Mouse (Mus musculus) megakaryocyte, adult 5-6 weeks (primary cell): ENCODE measurements at regions not wholly inside any gene's neighbourhood (a gene's known extent, or its start where the extent isn't known, plus 50 kb on each side); places are given as distances from the start of the nearest gene placed in this dataset.

ENCODE experiments used
- ATAC-seq: 2 replicates; pipeline ENCODE4 v1.8.0; 2016; ENCODE audit warnings: mild to moderate bottlenecking, inconsistent platforms; ENCODE audit not compliant: poor library complexity, severe bottlenecking

GRCm38 (mm10) chr8:103853048-103853447 is 248.4 kb upstream of the Cdh5 start:
- no peak for ATAC-seq

DNA sequence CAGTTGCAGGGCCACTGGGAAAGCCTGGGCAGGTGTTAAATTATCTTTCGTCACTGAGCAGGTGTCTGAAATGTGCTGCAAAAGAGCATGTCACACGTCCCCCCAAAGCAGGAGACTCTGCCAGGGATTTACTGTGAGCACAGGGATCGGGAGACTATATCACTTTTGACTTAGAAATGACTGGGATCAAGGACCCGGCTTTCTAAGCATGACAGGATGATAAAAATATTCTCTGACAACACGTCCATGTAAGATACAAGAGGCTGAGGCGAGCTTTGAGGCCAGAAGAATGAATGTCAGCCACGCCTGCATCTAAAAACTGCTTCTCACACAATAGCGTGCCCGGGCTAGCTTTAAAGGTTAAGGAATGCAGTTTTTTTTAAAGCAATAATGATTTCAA is 246.1 kb upstream of the Cdh5 start:
- ATAC-seq = no peak

- no peak for ATAC-seq
Measured at GRCm38 (mm10) chr8:103859130-103859529, 242.3 kb upstream of the Cdh5 start.

DNA sequence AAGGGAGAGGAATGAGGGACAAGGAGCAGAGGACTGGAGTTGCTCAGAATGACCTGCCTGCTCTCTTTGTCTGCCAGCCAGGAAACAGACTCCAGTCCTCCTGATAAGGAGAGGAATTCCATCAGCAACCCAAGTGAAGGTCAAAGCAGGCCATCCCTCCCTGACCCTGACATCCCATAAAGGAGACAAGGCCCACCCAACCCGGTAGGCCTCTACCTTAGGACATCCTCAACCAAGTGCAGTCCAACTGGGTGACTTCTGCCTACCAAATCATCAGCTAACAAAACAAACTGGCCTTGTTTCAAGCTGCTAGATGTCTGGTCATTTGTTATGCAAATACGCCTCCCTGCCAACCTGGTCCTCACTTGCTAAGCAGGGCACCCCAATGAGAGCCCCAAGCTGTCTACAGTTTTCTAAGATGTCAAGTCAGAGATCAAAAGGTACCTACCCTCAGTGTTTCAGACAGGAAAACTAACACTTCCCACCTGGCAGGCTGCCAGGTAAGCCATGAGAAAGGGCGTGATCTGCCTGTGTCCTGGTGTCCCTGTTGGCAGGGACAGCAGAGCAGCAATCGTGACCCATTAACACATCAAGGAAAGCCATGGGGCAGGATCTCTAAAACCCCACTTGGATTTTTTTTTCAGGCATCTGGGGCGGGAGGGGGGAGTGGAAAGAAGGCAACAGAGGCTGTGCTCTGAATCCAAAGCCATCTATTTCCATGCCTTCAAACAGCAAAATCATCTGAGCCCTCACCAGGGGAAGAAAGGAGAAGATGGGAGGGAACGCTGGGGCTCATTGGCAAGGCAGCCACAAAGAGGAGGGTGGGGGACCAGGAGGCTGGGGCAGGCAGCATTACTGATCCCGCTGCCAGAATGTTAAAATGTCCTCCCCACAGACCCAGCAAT is 227.6 kb upstream of the Cdh5 start:
- ATAC-seq = no peak

DNA sequence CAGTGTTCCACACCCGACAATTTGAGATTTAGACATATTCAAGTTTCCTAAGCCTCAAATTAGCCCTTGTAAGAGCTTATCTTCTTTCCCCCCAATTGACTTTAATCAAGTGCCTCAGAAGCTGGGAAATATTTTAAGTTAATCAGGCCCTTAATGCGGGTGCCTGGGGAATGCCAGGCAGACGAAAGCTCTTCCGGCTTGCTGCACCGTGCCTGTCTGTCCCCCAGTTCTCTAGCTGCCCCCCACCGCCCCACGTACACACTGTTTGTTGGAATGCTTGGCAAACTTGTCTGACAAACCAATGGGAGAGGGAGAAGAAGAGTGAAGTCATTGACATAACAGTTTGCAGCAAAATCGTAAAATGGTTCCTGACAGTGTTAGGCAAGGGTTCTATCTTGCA is 226.9 kb upstream of the Cdh5 start:
- ATAC-seq = no peak

DNA sequence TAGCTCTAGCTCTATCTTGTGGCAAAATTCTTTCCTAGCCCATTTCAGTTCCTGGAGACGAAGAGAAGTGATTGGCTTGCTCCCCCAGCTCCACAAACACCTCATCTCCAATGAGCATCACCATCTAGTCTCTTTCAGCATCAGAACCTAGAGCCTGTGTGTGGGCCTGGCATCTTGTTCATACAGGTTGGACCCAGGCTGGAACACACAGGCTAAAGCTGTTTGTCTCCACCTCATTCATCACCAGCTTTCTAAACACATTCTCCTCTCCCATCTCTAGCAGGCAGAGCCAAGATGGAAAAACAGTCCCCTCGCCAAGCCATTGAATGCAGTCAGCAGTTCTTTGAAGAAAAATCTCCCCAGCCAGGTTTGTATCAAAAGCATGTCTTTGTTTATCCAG is 221.9 kb upstream of the Cdh5 start:
- ATAC-seq = no peak

DNA sequence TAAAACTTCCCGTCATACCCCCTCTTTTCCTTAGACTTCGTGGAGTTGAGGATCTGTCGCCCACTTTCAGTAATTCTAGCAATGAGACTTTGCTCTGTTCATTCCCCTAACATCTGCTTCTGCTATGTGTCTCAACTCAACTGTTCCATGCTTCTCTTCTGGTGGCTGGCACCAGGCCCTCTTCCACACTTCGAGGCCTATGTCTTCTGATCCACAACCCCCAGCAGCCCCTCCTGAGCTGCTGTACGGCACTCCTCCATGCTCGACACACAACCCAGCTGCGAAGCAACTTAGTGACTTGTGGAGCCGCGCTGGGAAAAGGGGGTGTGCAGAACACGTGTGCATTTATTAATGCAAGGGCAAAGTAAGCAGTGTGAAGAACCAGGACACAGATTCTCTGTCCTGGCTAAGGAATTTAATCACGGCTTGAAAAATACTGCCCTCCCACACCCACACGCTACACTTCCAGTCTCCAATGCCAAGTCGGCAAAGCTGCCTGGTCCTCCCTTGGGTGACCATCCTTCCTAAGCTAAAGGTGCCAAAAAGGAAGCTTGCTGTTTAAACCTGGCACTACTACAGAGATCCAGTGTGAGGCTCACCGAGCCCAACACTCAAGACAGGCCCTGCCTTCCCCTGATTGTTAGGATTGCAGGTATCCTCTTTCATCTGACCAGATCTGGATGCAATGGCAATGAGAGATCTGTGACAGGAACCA is 220.8 kb upstream of the Cdh5 start:
- no peak for ATAC-seq

DNA sequence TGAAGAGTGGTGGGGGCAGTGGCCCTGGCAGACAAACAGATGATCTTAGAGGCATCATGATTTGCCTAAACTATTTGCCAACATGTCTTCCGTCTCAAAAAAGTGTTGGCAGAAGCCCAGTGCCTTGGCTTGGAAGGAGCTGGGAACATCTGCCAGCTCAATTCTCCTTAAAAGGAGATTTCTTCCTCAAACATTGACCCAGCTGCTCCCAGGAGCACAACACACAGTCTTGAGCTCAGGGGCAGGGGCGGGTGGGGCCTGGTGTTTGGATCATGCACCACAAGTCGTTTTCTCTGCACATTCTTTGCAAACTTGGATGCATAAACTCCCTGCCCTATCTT is 220.3 kb upstream of the Cdh5 start:
- no peak for ATAC-seq

DNA sequence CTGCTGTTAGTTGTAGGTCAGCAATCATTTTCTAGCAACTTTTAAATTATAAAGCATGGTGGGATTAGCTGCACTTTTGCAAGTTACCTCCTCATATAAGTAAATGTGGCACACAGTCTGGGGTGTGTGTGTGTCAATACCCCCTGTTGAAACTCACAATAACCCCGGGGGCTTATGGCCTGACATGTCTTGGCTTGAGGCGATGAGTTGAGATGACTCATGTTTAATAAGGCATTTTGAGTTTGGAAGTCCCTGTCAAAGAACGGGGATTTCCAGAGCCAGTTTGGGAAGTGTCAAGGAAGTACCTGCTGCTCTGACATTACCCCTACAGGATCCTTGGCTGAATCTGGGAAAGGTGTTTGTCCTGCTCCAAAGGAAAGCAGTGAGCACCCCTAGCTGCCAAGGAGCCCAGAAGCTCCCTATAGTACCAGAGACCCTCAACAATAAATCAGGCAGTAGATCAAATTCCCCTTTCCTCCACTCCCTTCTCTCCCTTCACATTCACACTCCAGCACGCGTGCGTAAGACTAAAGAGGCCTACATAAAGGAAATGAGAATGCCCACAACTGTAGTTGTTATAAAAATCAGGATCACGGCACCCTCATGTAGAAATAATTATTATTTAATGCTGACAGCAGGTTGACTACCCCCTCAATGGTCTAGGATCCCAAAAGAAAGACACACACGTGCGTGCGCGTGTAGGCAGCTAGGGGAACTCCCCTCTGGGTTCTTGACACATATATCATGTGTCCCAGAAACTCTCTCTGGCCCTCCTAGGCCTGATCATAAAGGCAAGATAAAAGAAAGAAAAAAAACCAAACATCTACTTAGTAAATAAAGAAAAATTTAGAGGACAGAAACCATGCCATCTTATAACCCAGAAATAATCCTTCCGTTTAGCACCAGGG is 216.3 kb upstream of the Cdh5 start:
- ATAC-seq = no peak

GRCm38 (mm10) chr8:103894589-103894988 is 206.8 kb upstream of the Cdh5 start:
- ATAC-seq = no peak

DNA sequence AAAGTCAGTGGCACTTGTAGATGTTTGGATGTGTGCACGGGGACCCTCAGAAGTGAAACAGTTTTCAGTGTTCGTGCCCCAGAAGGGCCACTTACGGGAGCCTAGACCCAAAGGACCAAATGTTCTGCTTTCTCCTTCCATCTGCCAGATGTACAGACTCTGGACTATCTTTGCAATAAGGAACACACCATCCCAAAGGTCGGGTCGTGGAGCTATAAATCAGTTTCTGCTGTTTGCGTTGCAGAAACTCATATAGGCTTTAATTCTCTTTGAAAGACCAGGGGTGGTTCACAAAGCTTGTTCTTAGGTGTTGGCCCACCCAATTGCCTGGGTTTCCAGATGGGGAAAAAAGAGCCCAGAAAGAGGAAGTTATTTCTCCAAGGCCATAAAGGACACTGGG is 206.3 kb upstream of the Cdh5 start:
- ATAC-seq = no peak

DNA sequence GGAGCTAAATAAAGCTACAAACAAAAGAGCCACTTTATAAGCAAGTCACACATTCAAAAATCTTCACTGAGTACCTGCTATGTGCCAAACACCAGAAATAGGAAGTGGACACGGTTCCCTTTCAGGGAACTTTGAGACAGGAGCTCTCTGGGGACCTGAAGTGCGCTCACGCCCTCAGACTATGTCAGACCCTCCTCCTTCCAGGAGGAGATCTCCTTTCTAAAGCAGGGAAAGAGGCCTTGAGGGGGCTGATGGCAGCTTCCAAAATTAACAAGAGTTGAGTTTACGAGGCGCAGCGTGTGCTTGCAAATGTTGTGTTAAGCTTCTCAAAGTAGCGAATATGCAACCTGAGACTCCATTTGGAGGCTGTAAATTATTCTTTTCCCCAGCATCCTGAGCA is 204.0 kb upstream of the Cdh5 start:
- no peak for ATAC-seq

DNA sequence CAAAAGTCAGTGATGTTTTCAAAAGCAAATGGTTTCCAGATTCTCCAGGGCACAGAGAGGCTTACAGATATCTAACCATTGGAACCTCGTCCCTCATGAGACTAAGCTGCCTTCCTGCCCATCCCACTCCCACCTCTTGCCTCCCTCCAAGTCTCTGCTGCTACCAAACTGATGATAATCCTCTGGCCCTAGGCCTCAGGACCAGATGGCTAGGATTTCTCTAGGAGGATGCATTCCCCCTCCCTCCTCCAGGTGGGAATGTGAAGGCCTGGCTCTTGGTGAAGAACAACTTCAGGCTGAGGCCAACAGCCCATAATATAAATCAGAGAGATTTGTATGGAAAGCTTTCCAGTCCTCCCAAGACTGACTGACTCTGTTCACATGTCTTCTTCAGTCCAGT is 198.9 kb upstream of the Cdh5 start:
- ATAC-seq = no peak

- ATAC-seq = no peak
Measured at GRCm38 (mm10) chr8:103903635-103904034, 197.8 kb upstream of the Cdh5 start.

- ATAC-seq = no peak
Measured at GRCm38 (mm10) chr8:103907662-103908061, 193.8 kb upstream of the Cdh5 start.

DNA sequence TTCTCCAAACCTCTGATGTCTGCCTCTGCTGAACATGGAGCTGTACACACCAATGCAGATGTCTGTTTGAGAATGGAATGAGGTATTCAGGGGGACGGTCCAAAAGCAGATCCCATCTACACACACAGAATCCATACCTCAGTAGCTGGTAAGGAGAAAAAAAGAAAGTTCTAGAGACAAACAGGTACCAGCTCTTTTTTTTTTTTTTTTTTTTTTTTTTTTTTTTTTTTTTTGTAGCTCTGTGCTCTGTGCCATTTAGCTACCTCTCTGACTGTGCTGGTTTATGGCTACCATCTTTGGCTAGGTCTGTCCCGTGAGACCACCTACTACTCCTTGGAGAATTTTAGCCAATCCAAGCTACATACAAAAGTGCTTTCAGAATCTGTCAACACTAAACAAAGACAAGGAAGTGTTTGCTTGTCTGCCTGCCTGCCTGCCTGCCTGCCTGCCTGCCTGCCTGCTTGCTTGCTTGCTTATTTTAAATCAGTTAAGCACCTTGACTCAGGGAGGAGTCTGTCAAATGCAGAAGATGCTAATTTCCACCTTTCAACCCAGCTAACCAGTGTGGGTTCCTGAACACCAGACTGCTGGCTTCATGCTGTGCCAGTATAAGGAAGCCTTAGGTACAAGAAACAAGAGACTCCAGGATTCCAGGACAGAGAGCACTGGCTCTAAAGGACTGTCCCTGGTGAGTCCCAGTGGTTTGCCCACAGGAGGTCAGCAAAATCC is 190.0 kb upstream of the Cdh5 start:
- ATAC-seq = no peak

DNA sequence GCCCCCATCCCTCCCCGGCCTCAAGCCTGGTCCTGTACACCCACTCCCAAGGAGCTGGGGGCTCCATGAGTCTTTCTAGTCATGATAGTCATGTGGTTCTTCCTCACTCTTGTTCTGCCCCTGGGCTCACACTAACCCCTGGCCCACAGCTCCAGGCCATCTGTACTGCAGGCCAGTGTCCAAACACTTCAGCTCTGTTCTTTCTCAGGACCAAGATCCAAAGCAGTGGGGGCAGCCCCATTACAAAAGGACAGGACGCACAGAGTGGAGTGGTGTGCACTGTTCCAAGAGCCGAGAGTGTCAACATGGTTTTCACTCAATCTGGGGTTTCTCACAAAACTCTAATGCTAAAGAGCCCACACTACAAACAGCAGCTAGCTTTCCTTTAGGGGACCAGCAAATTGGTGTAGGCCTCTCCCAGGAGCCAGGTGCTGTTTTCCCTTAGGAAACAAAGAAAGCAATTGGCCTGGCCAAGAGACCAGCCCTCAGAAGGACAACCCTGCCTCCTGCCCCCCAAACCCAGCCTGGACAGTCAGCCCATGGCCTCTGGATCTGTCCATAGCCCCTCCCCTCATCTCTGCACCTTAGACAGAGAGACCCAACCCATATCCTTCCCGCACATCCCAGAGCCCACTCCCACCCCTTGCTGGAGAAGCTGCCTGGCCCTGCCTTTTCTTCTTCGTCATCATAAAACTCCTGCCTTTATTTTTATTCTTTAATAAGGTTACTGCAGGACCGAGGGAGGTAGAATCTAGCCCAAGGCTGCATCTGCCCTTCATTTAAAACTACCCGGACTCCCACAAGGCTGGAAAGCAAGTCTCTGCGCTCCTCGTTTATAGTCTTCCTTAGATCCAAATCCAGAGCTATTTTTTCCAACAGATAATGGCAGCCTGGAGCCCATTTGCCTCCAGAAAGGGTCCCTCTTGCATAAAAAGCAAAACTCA is 188.2 kb upstream of the Cdh5 start:
- ATAC-seq = no peak

- ATAC-seq = no peak
Measured at GRCm38 (mm10) chr8:103913927-103914640, 187.3 kb upstream of the Cdh5 start.

DNA sequence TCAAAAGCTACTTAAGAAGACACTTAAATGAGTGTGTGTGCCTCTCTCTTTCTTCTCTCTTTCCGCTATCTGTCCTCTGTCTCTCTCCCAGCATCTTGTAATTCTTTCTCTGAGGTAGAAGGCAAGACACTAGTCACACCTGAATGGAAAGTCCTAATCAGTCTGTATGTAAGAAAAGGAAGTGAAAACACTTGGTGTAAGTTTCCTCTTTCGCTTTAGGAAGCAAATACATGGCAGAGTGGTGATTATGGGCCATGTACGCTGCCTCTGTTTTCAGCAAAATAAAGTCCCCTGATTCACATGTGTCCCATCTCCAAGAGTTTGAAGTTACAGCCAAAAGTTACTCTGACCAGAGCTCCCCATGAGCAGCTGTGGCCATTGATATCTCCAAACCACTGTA is 182.1 kb upstream of the Cdh5 start:
- ATAC-seq = no peak
